Mouse (Mus musculus) heart, postnatal 0 days (tissue): ENCODE data around the gene Efcab6. TPM values are rescaled to one million over a fixed set of nuclear protein-coding genes. Genes with fewer than 3 reads are reported as not detected.

Experiments
- ATAC-seq: fragments of 200-750 bp; cut with Nextera tagmentation; 2 replicates; pipeline ENCODE4 v1.8.0; 2017; ENCODE audit warnings: low read depth, moderate number of reproducible peaks, moderate library complexity; ENCODE audit not compliant: insufficient read depth
- DNase-seq: peaks from one replicate; pipeline ENCODE4 v3.0.0-alpha.2; 2016; ENCODE audit warnings: low spot score
- H3K27ac ChIP-seq: fragments of 300-500 bp; sonication (generic); 2 replicates; pipeline ENCODE4 v1.5.1; 2014; ENCODE audit warnings: low read depth, mild to moderate bottlenecking
- H3K27me3 ChIP-seq: fragments of 300-500 bp; sonication (generic); 2 replicates; pipeline ENCODE4 v1.6.1; 2014; ENCODE audit warnings: low read length, mixed read lengths; ENCODE audit not compliant: control insufficient read depth, insufficient read depth
- H3K36me3 ChIP-seq: fragments of 300-500 bp; sonication (generic); replicated peaks from 2 replicates; pipeline ENCODE4 v1.6.1; 2014; ENCODE audit warnings: low read length, mixed read lengths; ENCODE audit not compliant: control insufficient read depth, insufficient read depth
- H3K4me1 ChIP-seq: fragments of 300-500 bp; sonication (generic); 2 replicates; pipeline ENCODE4 v1.6.1; 2014; ENCODE audit warnings: antibody characterized with exemption; ENCODE audit not compliant: control insufficient read depth, insufficient read depth
- H3K4me2 ChIP-seq: fragments of 300-500 bp; sonication (generic); 2 replicates; pipeline ENCODE4 v1.6.1; 2014; ENCODE audit warnings: low read depth, mild to moderate bottlenecking, low read length, moderate library complexity
- H3K4me3 ChIP-seq: fragments of 300-500 bp; sonication (generic); 2 replicates; pipeline ENCODE4 v1.5.1; 2014; ENCODE audit warnings: low read depth, low read length
- H3K9ac ChIP-seq: fragments of 300-500 bp; sonication (generic); replicated peaks from 2 replicates; pipeline ENCODE4 v1.6.1; 2014; ENCODE audit warnings: low read depth, low read length, mixed read lengths
- H3K9me3 ChIP-seq: fragments of 300-500 bp; sonication (generic); replicated peaks from 2 replicates; pipeline ENCODE4 v1.6.1; 2016; ENCODE audit warnings: low read length; ENCODE audit not compliant: control insufficient read depth
- CTCF ChIP-seq: IDR thresholded peaks from 2 replicates; pipeline ENCODE4 v1.5.1; 2016; ENCODE audit warnings: antibody characterized with exemption, control low read depth, low read depth
- EP300 ChIP-seq: IDR thresholded peaks from 2 replicates; pipeline ENCODE4 v1.6.1; 2016; ENCODE audit warnings: antibody characterized with exemption, low read depth
- WGBS: fragments of 180-500 bp; shearing (Covaris S2); extraction: QIAGEN DNeasy Blood & Tissue Kit; methylation state at CpG from one replicate; pipeline ENCODE4 v1.1.7; 2014; 5-methylcytosine and 5-hydroxymethylcytosine counted together
- polyA plus RNA-seq: library from polyadenylated mRNA; unstranded; fragments of >200 nt; fragmentation: Nextera tagmentation; extraction: Ambion mirVana; gene quantifications from 2 replicates; pipeline ENCODE4 v1.2.1, GENCODE M21; 2015
- total RNA-seq: library from RNA; depleted of rRNA; stranded (reverse); fragments of >200 nt; gene quantifications from 2 replicates; pipeline ENCODE4 v1.2.3, GENCODE M21; 2014; ENCODE audit warnings: low replicate concordance

The Efcab6 gene
- total and polyA plus RNA-seq, 2 experiments from 2014 or later = not detected

- H3K36me3 ChIP-seq = no peaks in the 10 kb centered on the region
- H3K4me1 ChIP-seq = no peaks in the 10 kb centered on the region
- H3K4me2 ChIP-seq = no peak overlapping the region
- no peaks in the 10 kb centered on the region for H3K27me3 ChIP-seq
- 45% methylated on average over 11 of the region's 11 CpGs for WGBS
- no peak for ATAC-seq
- no peak overlapping the region for H3K4me3 ChIP-seq
- no peak for DNase-seq
- no peaks in the 10 kb centered on the region for H3K9me3 ChIP-seq
- no peak overlapping the region for H3K9ac ChIP-seq
- no peak for TF ChIP-seq EP300
- TF ChIP-seq CTCF = no peak
- H3K27ac ChIP-seq = no peak overlapping the region
Measured at GRCm38 (mm10) chr15:83877155-83877866, 187.9 kb downstream of the Efcab6 start.

DNA sequence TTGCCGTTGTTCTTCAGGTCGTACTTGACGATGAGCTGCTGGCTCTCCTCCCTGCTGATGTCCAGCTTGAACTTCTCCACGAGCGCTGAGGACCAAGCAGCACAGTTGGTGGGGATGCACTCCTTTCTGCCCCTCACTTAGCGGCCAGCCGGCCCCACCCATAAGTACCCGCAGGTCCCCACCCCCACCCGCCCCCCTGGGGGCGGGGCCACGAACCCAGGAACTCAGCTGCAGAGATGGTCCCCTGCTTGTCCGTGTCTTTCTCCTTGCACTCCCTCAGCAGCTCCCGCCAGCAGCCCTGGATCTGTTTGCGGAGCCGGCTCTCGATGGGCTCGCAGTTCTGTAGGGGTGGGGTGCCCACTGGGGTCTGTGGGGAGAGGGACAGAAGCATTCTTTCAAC, 194.2 kb downstream of the Efcab6 start:
- no peak overlapping the region for H3K9ac ChIP-seq
- H3K9me3 ChIP-seq = no peaks in the 10 kb centered on the region
- ATAC-seq (no peak), DNase-seq (no peak)
- H3K27ac ChIP-seq = no peak overlapping the region
- no peaks in the 10 kb centered on the region for H3K36me3 ChIP-seq
- WGBS = 5% methylated on average over 17 of the region's 17 CpGs
- no peak overlapping the region for H3K4me3 ChIP-seq
- H3K4me2 ChIP-seq = no peak overlapping the region
- H3K4me1 ChIP-seq = no peaks in the 10 kb centered on the region
- TF ChIP-seq EP300 = no peak
- TF ChIP-seq CTCF = no peak
- H3K27me3 ChIP-seq = 0 out of 2 replicates have a peak, but pooled peaks cover 7% of the 10 kb centered on the region

GRCm38 (mm10) chr15:83865626-83866025, 199.6 kb downstream of the Efcab6 start:
- H3K27ac ChIP-seq = no peak overlapping the region
- no peaks in the 10 kb centered on the region for H3K36me3 ChIP-seq
- H3K4me3 ChIP-seq = no peak overlapping the region
- DNase-seq (no peak), ATAC-seq (no peak)
- H3K4me1 ChIP-seq = no peaks in the 10 kb centered on the region
- H3K4me2 ChIP-seq = no peak overlapping the region
- no peak overlapping the region for H3K9ac ChIP-seq
- 0 out of 2 replicates have a peak, but pooled peaks cover 3% of the 10 kb centered on the region for H3K27me3 ChIP-seq
- TF ChIP-seq EP300 = no peak
- no peak for TF ChIP-seq CTCF
- WGBS = 72% methylated on average over 5 of the region's 5 CpGs
- H3K9me3 ChIP-seq = no peaks in the 10 kb centered on the region

DNA sequence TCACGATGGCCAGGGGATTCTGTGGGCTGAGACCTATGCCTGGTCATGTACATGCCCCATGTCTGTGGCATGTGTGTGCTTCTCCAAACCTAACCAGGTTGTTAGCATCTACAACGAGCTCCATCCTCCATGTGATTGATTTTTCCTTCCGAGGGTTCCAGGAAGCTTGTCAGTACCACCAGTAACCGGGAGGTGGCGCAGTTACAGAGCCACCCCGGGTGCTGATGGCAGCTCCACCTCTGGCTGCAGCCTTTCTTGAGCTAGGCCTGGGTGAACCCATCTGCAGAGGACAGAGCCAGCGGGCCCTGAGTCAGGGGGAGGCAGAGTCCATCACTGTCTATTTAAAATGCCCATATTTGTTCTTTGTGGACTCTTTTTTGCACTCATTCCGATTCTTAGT, 208.1 kb downstream of the Efcab6 start:
- no peaks in the 10 kb centered on the region for H3K9me3 ChIP-seq
- 18% methylated on average over 8 of the region's 8 CpGs for WGBS
- ATAC-seq (no peak), DNase-seq (peak; percentile 28)
- no peak overlapping the region for H3K9ac ChIP-seq
- H3K36me3 ChIP-seq = no peaks in the 10 kb centered on the region
- H3K4me2 ChIP-seq = no peak overlapping the region
- no peak overlapping the region for H3K4me3 ChIP-seq
- TF ChIP-seq CTCF (peak; percentile 78), EP300 (no peak)
- H3K4me1 ChIP-seq = no peaks in the 10 kb centered on the region
- H3K27me3 ChIP-seq = 0 out of 2 replicates have a peak, but pooled peaks cover 6% of the 10 kb centered on the region
- no peak overlapping the region for H3K27ac ChIP-seq

- ATAC-seq (no peak), DNase-seq (no peak)
- Histone ChIP-seq H3K4me2 (no peak overlapping the region), H3K9me3 (no peaks in the 10 kb centered on the region), H3K4me3 (no peak overlapping the region), H3K9ac (no peak overlapping the region), H3K4me1 (no peaks in the 10 kb centered on the region), H3K27me3 (0 out of 2 replicates have a peak, but pooled peaks cover 6% of the 10 kb centered on the region), H3K27ac (no peak overlapping the region), H3K36me3 (no peaks in the 10 kb centered on the region)
- 52% methylated on average over 5 of the region's 5 CpGs for WGBS
- TF ChIP-seq EP300 = no peak
- TF ChIP-seq CTCF = no peak
Measured at GRCm38 (mm10) chr15:83853400-83853811, 211.8 kb downstream of the Efcab6 start.

- H3K4me3 ChIP-seq = no peak overlapping the region
- DNase-seq (no peak), ATAC-seq (no peak)
- H3K36me3 ChIP-seq = no peaks in the 10 kb centered on the region
- TF ChIP-seq CTCF (no peak), EP300 (no peak)
- no peak overlapping the region for H3K27ac ChIP-seq
- no peaks in the 10 kb centered on the region for H3K4me1 ChIP-seq
- no peak overlapping the region for H3K9ac ChIP-seq
- H3K27me3 ChIP-seq = peaks cover 1% of the 10 kb centered on the region; the same call in 1 of the 2 replicates
- 66% methylated on average over 9 of the region's 9 CpGs for WGBS
- no peak overlapping the region for H3K4me2 ChIP-seq
- no peaks in the 10 kb centered on the region for H3K9me3 ChIP-seq
Measured at GRCm38 (mm10) chr15:83848193-83848592, 217.0 kb downstream of the Efcab6 start.
